Mouse (Mus musculus) CH12.LX (cell line): Measurements from ENCODE around the gene Hoxd8. TPM values are rescaled to one million over a fixed set of nuclear protein-coding genes. Genes with fewer than 3 reads are reported as not detected.

ENCODE experiments used
- DNase-seq: peaks from one replicate; pipeline ENCODE4 v3.0.0-alpha.2; 2013; ENCODE audit errors: extremely low read depth
- H3K27ac ChIP-seq: 2 replicates; pipeline ENCODE4 v1.5.1; 2012; ENCODE audit warnings: low read depth, mild to moderate bottlenecking, control low read depth, moderate library complexity; ENCODE audit not compliant: insufficient read depth
- H3K27me3 ChIP-seq: replicated peaks from 2 replicates; pipeline ENCODE3; 2012; ENCODE audit warnings: inconsistent platforms
- H3K36me3 ChIP-seq, 2 experiments: replicated peaks in 1 of 2; 2 replicates each; pipeline versions ENCODE3 to v1.6.1; 2012; ENCODE audit warnings: inconsistent platforms in 1 of 2, low read length in 1 of 2, mild to moderate bottlenecking in 1 of 2, mixed read lengths in 1 of 2, moderate library complexity in 1 of 2; ENCODE audit not compliant: control insufficient read depth in 1 of 2, insufficient read depth in 1 of 2
- H3K4me1 ChIP-seq, 2 experiments: 2 replicates each; pipeline ENCODE4 v1.6.1; 2012; ENCODE audit warnings: inconsistent platforms in 1 of 2, moderate library complexity in 1 of 2; ENCODE audit not compliant: insufficient read depth in 2 of 2, control insufficient read depth in 1 of 2
- H3K4me2 ChIP-seq: 2 replicates; pipeline ENCODE4 v1.6.1; 2012; ENCODE audit warnings: low read depth, mild to moderate bottlenecking, control low read depth; ENCODE audit not compliant: poor library complexity, insufficient read depth, severe bottlenecking
- H3K4me3 ChIP-seq, 3 experiments: fragments of 150-350 bp in 1 of 3; sonication (generic) in 1 of 3; replicated peaks in 1 of 3; 2 replicates each; pipeline versions ENCODE3 to v1.5.1; 2011 to 2012; ENCODE audit warnings: low read depth in 2 of 3, low read length in 2 of 3, mild to moderate bottlenecking in 2 of 3, moderate library complexity in 2 of 3, control low read depth in 1 of 3, improper control_type of control experiment in 1 of 3, inconsistent platforms in 1 of 3, mixed read lengths in 1 of 3; ENCODE audit not compliant: poor library complexity in 1 of 3
- H3K79me2 ChIP-seq: replicated peaks from 2 replicates; pipeline ENCODE4 v1.6.1; 2012; ENCODE audit warnings: mild to moderate bottlenecking, moderate library complexity; ENCODE audit not compliant: control insufficient read depth, poor library complexity, insufficient read depth, severe bottlenecking; ENCODE audit errors: extremely low read depth
- H3K9ac ChIP-seq: 2 replicates; pipeline ENCODE4 v1.6.1; 2012; ENCODE audit warnings: low read depth, mild to moderate bottlenecking, control low read depth, moderate library complexity; ENCODE audit not compliant: insufficient read depth
- H3K9me3 ChIP-seq: replicated peaks from 2 replicates; pipeline ENCODE3; 2012; ENCODE audit warnings: low read length, inconsistent platforms, mixed read lengths
- CHD2 ChIP-seq: IDR thresholded peaks from 2 replicates; pipeline ENCODE4 v1.6.1; 2011; ENCODE audit warnings: low read length, improper control_type of control experiment
- CTCF ChIP-seq, 2 experiments: IDR thresholded peaks in 1 of 2; conservative IDR thresholded peaks in 1 of 2; 2 replicates each; pipeline ENCODE4 v1.5.1; 2011 to 2012; ENCODE audit warnings: low read depth in 2 of 2, low read length in 2 of 2, improper control_type of control experiment in 1 of 2, inconsistent platforms in 1 of 2, mild to moderate bottlenecking in 1 of 2, moderate library complexity in 1 of 2
- E2F4 ChIP-seq: IDR thresholded peaks from 2 replicates; pipeline ENCODE4 v1.6.1; 2011; ENCODE audit warnings: low read depth, low read length, improper control_type of control experiment; ENCODE audit not compliant: insufficient replicate concordance
- ELF1 ChIP-seq: IDR thresholded peaks from 2 replicates; pipeline ENCODE4 v1.6.1; 2014; ENCODE audit warnings: low read depth, mild to moderate bottlenecking, inconsistent platforms, low read length, improper control_type of control experiment
- ETS1 ChIP-seq: conservative IDR thresholded peaks from 2 replicates; pipeline ENCODE4 v1.6.1; 2012; ENCODE audit warnings: low read depth, mild to moderate bottlenecking, inconsistent platforms, low read length, improper control_type of control experiment, moderate library complexity
- JUN ChIP-seq: IDR thresholded peaks from 2 replicates; pipeline ENCODE4 v1.6.1; 2011; ENCODE audit warnings: low read depth, mild to moderate bottlenecking, low read length, improper control_type of control experiment, moderate library complexity; ENCODE audit not compliant: insufficient read depth
- KAT2A ChIP-seq: IDR thresholded peaks from 2 replicates; pipeline ENCODE4 v1.6.1; 2012; ENCODE audit warnings: low read length, improper control_type of control experiment, inconsistent platforms; ENCODE audit not compliant: insufficient replicate concordance
- MXI1 ChIP-seq: IDR thresholded peaks from 2 replicates; pipeline ENCODE4 v1.6.1; 2011; ENCODE audit warnings: mild to moderate bottlenecking, low read depth, low read length, improper control_type of control experiment
- MYC ChIP-seq: IDR thresholded peaks from 2 replicates; pipeline ENCODE4 v1.6.1; 2011; ENCODE audit warnings: low read depth, mild to moderate bottlenecking, improper control_type of control experiment, low read length
- PAX5 ChIP-seq: IDR thresholded peaks from 2 replicates; pipeline ENCODE4 v1.6.1; 2012; ENCODE audit warnings: low read length, inconsistent platforms, mixed read lengths
- POLR2A ChIP-seq: IDR thresholded peaks from 2 replicates; pipeline ENCODE4 v1.6.1; 2011; ENCODE audit warnings: low read depth, mild to moderate bottlenecking, improper control_type of control experiment, low read length
- RAD21 ChIP-seq: IDR thresholded peaks from 2 replicates; pipeline ENCODE4 v1.6.1; 2011; ENCODE audit warnings: low read depth, mild to moderate bottlenecking, low read length, improper control_type of control experiment, moderate library complexity
- RCOR1 ChIP-seq: conservative IDR thresholded peaks from 2 replicates; pipeline ENCODE4 v1.6.1; 2012; ENCODE audit warnings: low read depth, mild to moderate bottlenecking, inconsistent platforms, low read length, improper control_type of control experiment
- SMC3 ChIP-seq: IDR thresholded peaks from 2 replicates; pipeline ENCODE4 v1.6.1; 2011; ENCODE audit warnings: low read depth, low read length, improper control_type of control experiment
- TBP ChIP-seq: conservative IDR thresholded peaks from 2 replicates; pipeline ENCODE4 v1.6.1; 2011; ENCODE audit warnings: low read depth, low read length, improper control_type of control experiment
- ZMIZ1 ChIP-seq: IDR thresholded peaks from 2 replicates; pipeline ENCODE4 v1.6.1; 2012; ENCODE audit warnings: low read depth, mild to moderate bottlenecking, inconsistent platforms, low read length, improper control_type of control experiment
- ZNF384 ChIP-seq: IDR thresholded peaks from 2 replicates; pipeline ENCODE4 v1.6.1; 2012; ENCODE audit warnings: low read depth, low read length, improper control_type of control experiment, inconsistent platforms
- dilution Hi-C: fragments of 300-500 bp; cut with MboI; formaldehyde crosslinking; loops from 2 replicates; pipeline ENCODE4 v1.14.3; 2020; ENCODE audit warnings: low sequenced_read_pairs; ENCODE audit not compliant: extremely low pct_unique_long_range_greater_than_20kb, extremely low pct_ligation_motif_present
- in situ Hi-C: fragments of 300-500 bp; cut with MboI; formaldehyde crosslinking; loops from 3 replicates; pipeline ENCODE4 v1.14.3; 2019; ENCODE audit warnings: low sequenced_read_pairs, low pct_ligation_motif_present, low pct_unique_long_range_greater_than_20kb, mixed read lengths
- polyA plus RNA-seq: library from polyadenylated mRNA; unstranded; fragments of >175 nt; gene quantifications from 2 replicates; pipeline ENCODE4 v1.2.1, GENCODE M21; 2012; ENCODE audit warnings: low read depth; ENCODE audit not compliant: insufficient read length
- total RNA-seq, 2 experiments: library from RNA; depleted of rRNA; stranded (reverse); fragments of 300-350 nt in 1 of 2; fragments of >200 nt in 1 of 2; gene quantifications; 2 replicates each; pipeline ENCODE4 v1.2.3; 2012 to 2014

Hoxd8 gene
- total and polyA plus RNA-seq, 3 experiments: 0.20 to 0.31 TPM; not detected in 1

- Histone ChIP-seq H3K4me3 (no peak overlapping the region), H3K79me2 (no peaks in the 10 kb centered on the region), H3K27ac (no peak overlapping the region), H3K4me1 (peaks cover 0 to 4% of the 10 kb centered on the region in 2 experiments; a peak in 2 of 4 replicates), H3K9ac (no peak overlapping the region), H3K36me3 (no peaks in the 10 kb centered on the region), H3K9me3 (peaks cover 4% of the 10 kb centered on the region), H3K4me2 (no peak overlapping the region), H3K27me3 (peaks cover 6% of the 10 kb centered on the region)
- TF ChIP-seq ELF1 (no peak), ZNF384 (no peak), TBP (no peak), JUN (no peak), MXI1 (no peak), POLR2A (no peak), ZMIZ1 (no peak), CHD2 (no peak)
- in situ Hi-C loops (loop anchor here (25.0 kb wide), 1 partner anchor 879 kb away; no protein-coding TSS in a partner anchor), dilution Hi-C loops (no loop called here)
- DNase-seq: no peak
Observed at GRCm38 (mm10) chr2:74708676-74709075, 4.3 kb downstream of the Hoxd8 start.

GRCm38 (mm10) chr2:74709465-74710419 lies 5.3 kb downstream of the Hoxd8 start:
- TF ChIP-seq ZNF384 (peak; percentile 98), MYC (no peak)
- TF ChIP-seq, all 38 proteins: peak for 1
- dilution Hi-C loops (no loop called here), in situ Hi-C loops (loop anchor here (25.0 kb wide), 1 partner anchor 878 kb away; no protein-coding TSS in a partner anchor)
- H3K4me2 ChIP-seq: peak overlapping the region; percentile 7; the same call in 1 of the 2 replicates
- H3K36me3 ChIP-seq: no peaks in the 10 kb centered on the region
- no peak overlapping the region for H3K27ac ChIP-seq
- H3K4me1 ChIP-seq: peaks cover 0 to 4% of the 10 kb centered on the region in 2 experiments; a peak in 2 of 4 replicates
- peaks cover 4% of the 10 kb centered on the region for H3K9me3 ChIP-seq
- peak; percentile 8 for DNase-seq
- H3K4me3 ChIP-seq: no peak overlapping the region
- no peak overlapping the region for H3K9ac ChIP-seq
- H3K27me3 ChIP-seq: peaks cover 6% of the 10 kb centered on the region
- H3K79me2 ChIP-seq: no peaks in the 10 kb centered on the region

- Histone ChIP-seq H3K9me3 (peaks cover 4% of the 10 kb centered on the region), H3K27me3 (peaks cover 6% of the 10 kb centered on the region), H3K36me3 (no peaks in the 10 kb centered on the region), H3K4me3 (no peak overlapping the region), H3K4me2 (no peak overlapping the region), H3K27ac (no peak overlapping the region), H3K9ac (no peak overlapping the region), H3K4me1 (peaks cover 0 to 6% of the 10 kb centered on the region in 2 experiments; a peak in 2 of 4 replicates), H3K79me2 (no peaks in the 10 kb centered on the region)
- no peak for DNase-seq
- in situ Hi-C loops: loop anchor here (25.0 kb wide), 1 partner anchor 876 kb away; no protein-coding TSS in a partner anchor
- TF ChIP-seq RAD21: no peak
- no peak for TF ChIP-seq PAX5
- no peak for TF ChIP-seq CTCF (conservative IDR thresholded peaks at IDR 0.05 in 1 of 2, IDR thresholded peaks at IDR 0.05 in 1 of 2; ENCODE audit: low read depth in 2 of 2, low read length in 2 of 2)
- no peak for TF ChIP-seq MYC
- TF ChIP-seq RCOR1: no peak
- no peak for TF ChIP-seq KAT2A
- no peak for TF ChIP-seq POLR2A
- TF ChIP-seq ETS1: no peak
- TF ChIP-seq ZNF384: no peak
- TF ChIP-seq SMC3: no peak
- TF ChIP-seq E2F4: no peak
- dilution Hi-C loops: no loop called here
Observed at GRCm38 (mm10) chr2:74710929-74711543, 6.6 kb downstream of the Hoxd8 start.
